Comparison of ENCODE assay signal across 17 mouse cellular contexts in genomic region chr11:120931479-120931878, GRCm38 (mm10). TPM values are rescaled to one million over a fixed set of nuclear protein-coding genes. Genes with fewer than 3 reads are reported as not detected.
DNase-seq lines count a peak whose midpoint lies in the region; ATAC-seq lines count a peak whose summit lies in the region.
"Had no signal": no experiment of that assay in that cellular context is flagged by ENCODE, and none has a peak within 500 bp of the region (broad histone marks: within the 10 kb centered on the region; RNA-seq: fewer than 3 reads in every experiment).

No protein-coding gene starts in this region.

- peak; percentile 65 for DNase-seq in gastrocnemius, adult 18-20 months (ENCODE audit: low spot score)
- no peak for DNase-seq in gastrocnemius, postnatal 14 days
- DNase-seq in lung, adult 18-20 months, result no peak
- DNase-seq: adrenal gland, adult 8-10 months; B cell, adult 2 months; kidney, adult 11 months; kidney, postnatal 10 days; layer of hippocampus, adult 9-11 months; thymus, adult 18-20 months had no signal

- H3K4me3 ChIP-seq in hindbrain, embryonic 15.5 days, result no peak overlapping the region
- H3K4me3 ChIP-seq in hindbrain, embryonic 12.5 days, result no peak overlapping the region
- no peak overlapping the region; the same call in 1 of the 2 replicates for H3K4me3 ChIP-seq in lung, embryonic 15.5 days
- H3K4me3 ChIP-seq in neural tube, embryonic 15.5 days (replicated peaks), result no peak overlapping the region

- no peak overlapping the region for H3K9ac ChIP-seq in hindbrain, embryonic 15.5 days
- H3K9ac ChIP-seq in hindbrain, embryonic 12.5 days, result no peak overlapping the region
- no peak overlapping the region for H3K9ac ChIP-seq in lung, embryonic 15.5 days
- H3K9ac ChIP-seq in neural tube, embryonic 15.5 days (replicated peaks), result no peak overlapping the region

- intact Hi-C loops in gastrocnemius, postnatal 14 days (cut with DNase I; ENCODE audit: low total_unique reads), result no loop called here

- no peaks in the 10 kb centered on the region for H3K27me3 ChIP-seq in hindbrain, embryonic 15.5 days
- H3K27me3 ChIP-seq in hindbrain, embryonic 12.5 days, result no peaks in the 10 kb centered on the region
- H3K27me3 ChIP-seq in lung, embryonic 15.5 days, result no peaks in the 10 kb centered on the region
- no peaks in the 10 kb centered on the region for H3K27me3 ChIP-seq in neural tube, embryonic 15.5 days (replicated peaks)
- H3K27me3 ChIP-seq: megakaryocyte, embryonic 14.5 days had no signal

- H3K27ac ChIP-seq in hindbrain, embryonic 15.5 days (replicated peaks), result no peak overlapping the region
- no peak overlapping the region for H3K27ac ChIP-seq in hindbrain, embryonic 12.5 days
- H3K27ac ChIP-seq in lung, embryonic 15.5 days, result no peak overlapping the region
- no peak overlapping the region for H3K27ac ChIP-seq in neural tube, embryonic 15.5 days (replicated peaks)
- H3K27ac ChIP-seq: limb, embryonic 12.5 days had no signal

- H3K36me3 ChIP-seq in hindbrain, embryonic 15.5 days, result no peaks in the 10 kb centered on the region
- H3K36me3 ChIP-seq in hindbrain, embryonic 12.5 days, result no peaks in the 10 kb centered on the region
- no peaks in the 10 kb centered on the region for H3K36me3 ChIP-seq in lung, embryonic 15.5 days
- H3K36me3 ChIP-seq in neural tube, embryonic 15.5 days, result no peaks in the 10 kb centered on the region

- no peaks in the 10 kb centered on the region for H3K9me3 ChIP-seq in hindbrain, embryonic 15.5 days
- H3K9me3 ChIP-seq in hindbrain, embryonic 12.5 days (replicated peaks), result no peaks in the 10 kb centered on the region
- H3K9me3 ChIP-seq in lung, embryonic 15.5 days, result no peaks in the 10 kb centered on the region
- no peaks in the 10 kb centered on the region for H3K9me3 ChIP-seq in neural tube, embryonic 15.5 days (replicated peaks)
- H3K9me3 ChIP-seq: limb, embryonic 12.5 days had no signal

- peak overlapping the region; percentile 82 for H3K4me2 ChIP-seq in hindbrain, embryonic 15.5 days
- no peak overlapping the region for H3K4me2 ChIP-seq in hindbrain, embryonic 12.5 days (replicated peaks)
- peak overlapping the region; percentile 88; the same call in 1 of the 2 replicates for H3K4me2 ChIP-seq in lung, embryonic 15.5 days
- 0 out of 2 replicates have a peak overlapping the region, but pooled peaks have one; percentile 91 for H3K4me2 ChIP-seq in neural tube, embryonic 15.5 days

- no peak for ATAC-seq in hindbrain, embryonic 15.5 days (ENCODE audit: low FRiP score, low read depth)
- ATAC-seq in hindbrain, embryonic 12.5 days (ENCODE audit: low FRiP score), result no peak
- ATAC-seq in lung, embryonic 15.5 days (ENCODE audit: borderline replicate concordance, extremely low read depth, low FRiP score, low TSS enrichment), result no peak
- ATAC-seq in neural tube, embryonic 15.5 days (ENCODE audit: low FRiP score), result no peak
- ATAC-seq: forebrain, embryonic 16.5 days; lung, postnatal 0 days had no signal

- peaks cover 13% of the 10 kb centered on the region for H3K4me1 ChIP-seq in hindbrain, embryonic 15.5 days (replicated peaks)
- peaks cover 3% of the 10 kb centered on the region for H3K4me1 ChIP-seq in hindbrain, embryonic 12.5 days
- peaks cover 17% of the 10 kb centered on the region for H3K4me1 ChIP-seq in lung, embryonic 15.5 days
- peaks cover 17% of the 10 kb centered on the region for H3K4me1 ChIP-seq in neural tube, embryonic 15.5 days
- H3K4me1 ChIP-seq: limb, embryonic 12.5 days had no signal

- WGBS in hindbrain, embryonic 15.5 days, result 97% methylated on average over 4 of the region's 4 CpGs
- WGBS in hindbrain, embryonic 12.5 days, result 92% methylated on average over 4 of the region's 4 CpGs
- WGBS in lung, embryonic 15.5 days, result 90% methylated on average over 4 of the region's 4 CpGs
- 92% methylated on average over 4 of the region's 4 CpGs for WGBS in neural tube, embryonic 15.5 days

RNA-seq across cellular contexts. Expression of gene Ccdc57, which starts 1.2 kb away (rescaled TPM):
- total RNA-seq in gastrocnemius, adult 18-20 months (2021), result 1 to 10 TPM; 3.0 to 3.5 TPM
- 1 to 10 TPM; 2.3 to 2.8 TPM for total RNA-seq in gastrocnemius, postnatal 14 days (2021)
- 5.7 and 6.1 TPM in 2 replicates for polyA plus RNA-seq in hindbrain, embryonic 15.5 days (2015; fragmentation: Nextera tagmentation; extraction: Ambion mirVana)
- polyA plus RNA-seq in hindbrain, embryonic 12.5 days (2016; fragmentation: Nextera tagmentation; extraction: Ambion mirVana), result 6.0 TPM in 2 replicates
- polyA plus RNA-seq in lung, embryonic 15.5 days (2015; fragmentation: Nextera tagmentation; extraction: Ambion mirVana), result 6.6 and 6.8 TPM in 2 replicates
- 5.9 and 6.2 TPM in 2 replicates for polyA plus RNA-seq in neural tube, embryonic 15.5 days (2015; fragmentation: Nextera tagmentation; extraction: Ambion mirVana)

RNA-seq across cellular contexts. Expression of gene Slc16a3, which starts 16.8 kb away (rescaled TPM):
- total RNA-seq in gastrocnemius, adult 18-20 months (2021), result 100 to 1,000 TPM; 257 to 298 TPM
- 100 to 1,000 TPM; 272 to 355 TPM for total RNA-seq in gastrocnemius, postnatal 14 days (2021)
- 10.4 and 10.9 TPM in 2 replicates for polyA plus RNA-seq in hindbrain, embryonic 15.5 days (2015; fragmentation: Nextera tagmentation; extraction: Ambion mirVana)
- 43.9 and 45.9 TPM in 2 replicates for polyA plus RNA-seq in hindbrain, embryonic 12.5 days (2016; fragmentation: Nextera tagmentation; extraction: Ambion mirVana)
- 67.1 and 73.0 TPM in 2 replicates for polyA plus RNA-seq in lung, embryonic 15.5 days (2015; fragmentation: Nextera tagmentation; extraction: Ambion mirVana)
- 11.3 and 15.3 TPM in 2 replicates for polyA plus RNA-seq in neural tube, embryonic 15.5 days (2015; fragmentation: Nextera tagmentation; extraction: Ambion mirVana)

RNA-seq across cellular contexts. Expression of gene Csnk1d, which starts 59.7 kb away (rescaled TPM):
- 10 to 100 TPM; 48.7 to 57.4 TPM for total RNA-seq in gastrocnemius, adult 18-20 months (2021)
- 10 to 100 TPM; 50.2 to 56.9 TPM for total RNA-seq in gastrocnemius, postnatal 14 days (2021)
- 147 and 149 TPM in 2 replicates for polyA plus RNA-seq in hindbrain, embryonic 15.5 days (2015; fragmentation: Nextera tagmentation; extraction: Ambion mirVana)
- polyA plus RNA-seq in hindbrain, embryonic 12.5 days (2016; fragmentation: Nextera tagmentation; extraction: Ambion mirVana), result 171 TPM in 2 replicates
- 132 and 133 TPM in 2 replicates for polyA plus RNA-seq in lung, embryonic 15.5 days (2015; fragmentation: Nextera tagmentation; extraction: Ambion mirVana)
- 126 and 130 TPM in 2 replicates for polyA plus RNA-seq in neural tube, embryonic 15.5 days (2015; fragmentation: Nextera tagmentation; extraction: Ambion mirVana)
